Mouse (Mus musculus): ENCODE results near the gene Olfr1377. TPM values are rescaled to one million over a fixed set of nuclear protein-coding genes. Genes with fewer than 3 reads are reported as not detected.
A peak's percentile ranks its signal among the peaks of the same experiment; 100 is the strongest.
"Not testable (repeated sequence)": the region's sequence is repeated elsewhere in the genome, so short reads cannot be mapped to it uniquely, and the experiment has no call there.

Gene Olfr1377
- not detected for total RNA-seq (2021)
- long read RNA-seq: 0 reads

DNA sequence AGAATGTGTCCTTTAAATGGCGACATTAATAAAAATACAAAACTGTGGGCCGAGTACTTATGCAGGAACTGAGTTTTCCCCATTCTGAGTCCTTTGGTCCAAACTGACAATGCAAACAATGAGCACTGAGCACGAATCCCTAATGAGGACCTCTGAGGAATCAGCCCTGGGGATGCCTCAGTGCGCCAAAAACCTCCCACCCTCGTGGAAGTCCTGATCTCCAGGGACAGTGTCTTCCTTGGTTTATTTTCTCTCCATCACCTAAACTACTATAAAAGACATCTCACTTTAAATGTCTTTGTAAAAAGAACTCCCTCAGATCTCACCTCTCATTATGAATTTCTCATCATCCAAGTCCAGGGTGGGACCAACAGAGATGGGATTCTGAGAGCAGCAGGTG is at the start of gene Olfr1377:
Gene Olfr1377, plus strand, starts transcription at position 301 of the 400 bp plus-strand sequence.
- no peak for DNase-seq (ENCODE audit: low spot score in 2 of 2)

DNA sequence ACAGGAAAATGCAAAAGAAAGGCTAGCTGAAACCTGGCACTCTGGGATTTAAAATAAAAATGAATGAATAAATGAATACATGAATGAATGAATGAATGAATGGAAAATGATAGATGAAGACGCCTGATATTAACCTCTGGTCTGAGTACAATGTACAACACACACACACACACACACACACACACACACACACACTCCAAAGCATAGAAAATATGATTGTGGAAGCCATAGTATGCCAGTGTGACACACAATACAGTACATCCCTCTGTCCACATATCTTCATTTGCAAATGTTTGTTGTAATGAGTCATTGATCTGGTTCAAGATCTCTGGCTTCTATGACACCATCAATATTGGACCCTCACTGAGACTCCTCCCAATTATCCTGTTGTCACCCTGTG is 49.7 kb upstream of the Olfr1377 start:
- DNase-seq (ENCODE audit: low spot score in 2 of 2): no peak

DNA sequence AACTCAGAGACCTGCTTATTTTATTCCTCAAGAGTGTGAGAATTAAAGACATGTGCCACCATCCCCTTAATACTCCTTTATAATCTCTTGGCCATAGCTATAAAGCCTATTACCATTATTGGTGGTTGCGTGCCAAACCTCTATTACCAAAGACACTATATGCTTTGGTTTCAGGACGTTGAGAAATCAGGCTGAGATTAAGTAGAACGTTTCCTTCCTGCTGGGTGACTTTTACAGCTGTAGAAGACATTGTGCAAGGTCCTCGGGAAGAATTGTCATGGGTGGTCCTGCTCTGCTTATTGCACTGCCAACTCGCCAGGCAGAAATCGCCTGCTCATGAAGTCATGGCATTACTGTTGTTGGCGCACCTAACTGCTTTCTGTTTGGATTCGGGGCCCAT is 43.3 kb upstream of the Olfr1377 start:
- no peak for DNase-seq (ENCODE audit: low spot score in 2 of 2)

DNA sequence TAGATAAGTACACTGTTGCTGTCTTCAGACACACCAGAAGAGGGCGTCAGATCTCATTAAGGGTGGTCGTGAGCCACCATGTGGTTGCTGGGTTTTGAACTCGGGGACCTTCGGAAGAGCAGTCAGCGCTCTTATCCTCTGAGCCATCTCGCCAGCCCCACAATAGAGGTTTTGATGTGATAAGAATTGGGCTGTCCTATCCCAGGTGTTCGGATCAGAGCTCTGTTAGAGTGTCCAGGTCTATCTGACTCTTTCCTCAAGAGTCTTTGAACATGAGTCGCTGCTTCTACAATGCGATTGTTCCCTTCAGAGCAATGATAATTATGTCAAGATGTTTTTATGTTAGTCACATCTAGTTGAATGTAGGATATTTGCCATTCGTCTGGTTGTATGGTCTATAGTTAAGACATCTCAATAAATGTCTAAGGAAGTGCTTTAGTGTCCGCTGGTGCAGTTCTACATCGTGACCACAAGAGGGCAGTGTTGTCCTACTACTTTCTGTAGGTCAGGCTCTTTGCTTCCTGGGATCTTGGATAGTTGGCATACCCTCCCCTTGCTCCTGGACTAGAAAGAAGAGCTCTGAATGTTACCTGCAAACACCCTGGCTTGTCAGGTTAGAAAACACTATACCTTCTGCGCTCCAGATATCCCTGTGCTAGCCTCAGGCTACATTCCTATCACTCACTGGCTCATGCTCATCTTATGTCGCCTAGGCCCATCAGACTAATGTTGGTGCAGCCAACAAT is 42.0 kb upstream of the Olfr1377 start:
- DNase-seq (ENCODE audit: low spot score in 2 of 2): peak; percentile 27 to 30

DNA sequence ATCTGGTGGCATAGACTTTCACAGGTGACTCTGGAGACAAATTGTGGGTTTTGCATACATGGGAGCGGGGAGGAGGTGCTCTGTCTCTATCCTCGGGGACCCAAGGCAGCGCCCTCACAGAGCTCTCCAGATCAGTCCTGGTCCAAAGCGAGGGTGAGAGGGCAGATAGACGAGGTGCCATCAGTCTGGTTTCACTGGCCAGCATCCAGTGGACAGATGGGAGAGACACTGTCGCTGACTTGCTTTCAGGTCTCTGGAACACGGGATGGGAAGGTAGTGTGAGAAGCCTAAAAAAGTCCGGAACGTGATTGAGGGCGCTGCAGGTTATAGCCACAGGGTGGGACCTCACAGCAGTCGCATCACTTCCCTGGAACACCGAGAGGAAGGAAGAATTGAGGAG is 39.4 kb upstream of the Olfr1377 start:
- no peak for DNase-seq (ENCODE audit: low spot score in 2 of 2)

DNA sequence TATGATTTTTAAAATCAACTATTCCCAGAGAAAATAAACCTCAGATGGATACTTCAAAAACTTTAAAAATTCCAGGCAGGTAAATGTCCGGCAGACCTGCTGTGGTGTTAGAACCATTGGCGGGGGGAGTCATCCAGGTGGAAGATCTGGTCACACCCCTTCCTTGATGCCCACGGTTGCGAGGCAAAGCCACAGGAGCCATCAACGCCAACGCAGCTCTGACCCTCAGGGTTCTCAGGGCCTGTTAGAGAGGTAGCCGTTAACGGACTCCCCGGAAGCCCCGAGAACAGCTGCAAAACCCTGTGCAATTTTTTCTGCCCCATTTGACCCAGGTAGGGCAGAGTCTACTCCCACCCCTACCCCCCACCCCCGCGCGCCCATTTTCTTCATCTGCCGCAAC is 38.3 kb upstream of the Olfr1377 start, which contains the start of gene 4933414I15Rik:
Gene 4933414I15Rik, minus strand, starts transcription at position 260 of the 400 bp plus-strand sequence.
- no peak for DNase-seq (ENCODE audit: low spot score in 2 of 2)

DNA sequence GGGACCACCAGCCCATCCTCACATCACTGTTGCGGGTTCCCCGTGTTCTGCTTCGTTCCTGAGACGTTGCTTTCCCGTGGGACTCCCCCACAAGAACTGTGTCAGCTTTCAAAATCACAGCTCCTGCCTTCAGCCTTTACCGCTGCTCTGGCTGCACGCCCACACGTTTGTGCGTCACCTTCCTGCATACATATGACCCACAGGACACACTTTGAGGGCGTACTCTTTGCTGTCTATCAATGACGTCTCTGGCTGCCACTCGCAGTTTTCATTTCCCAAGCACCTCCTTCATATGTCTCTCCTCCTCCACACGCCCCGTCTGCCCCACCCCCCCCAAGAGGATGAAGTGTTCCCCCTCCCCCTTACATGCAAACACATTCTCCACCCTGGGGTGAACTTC is 29.5 kb upstream of the Olfr1377 start:
- DNase-seq (ENCODE audit: low spot score in 2 of 2): no peak

DNA sequence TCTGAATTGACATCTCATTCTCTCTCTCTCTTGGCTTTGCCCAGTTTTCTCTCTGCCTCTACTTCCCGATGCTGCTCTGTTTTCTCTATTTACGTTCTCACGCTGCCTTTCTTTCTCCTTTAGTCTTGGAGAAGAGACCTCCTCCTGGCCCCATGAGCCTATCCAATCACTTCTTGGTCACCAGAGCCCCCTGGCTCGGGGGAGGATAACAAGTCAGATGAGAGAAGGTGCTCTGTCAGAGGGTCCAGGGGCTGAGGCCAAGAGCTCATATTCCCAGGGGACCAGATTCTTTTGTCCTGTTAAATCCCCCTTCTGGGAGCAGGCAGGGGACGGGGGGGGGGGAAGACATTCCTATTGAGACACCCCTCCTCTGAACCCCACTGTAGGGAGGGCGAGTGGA is 28.1 kb upstream of the Olfr1377 start, which contains the start of gene Prop1:
Gene Prop1, minus strand, starts transcription at position 101 of the 400 bp plus-strand sequence.
- no peak for DNase-seq (ENCODE audit: low spot score in 2 of 2)

DNA sequence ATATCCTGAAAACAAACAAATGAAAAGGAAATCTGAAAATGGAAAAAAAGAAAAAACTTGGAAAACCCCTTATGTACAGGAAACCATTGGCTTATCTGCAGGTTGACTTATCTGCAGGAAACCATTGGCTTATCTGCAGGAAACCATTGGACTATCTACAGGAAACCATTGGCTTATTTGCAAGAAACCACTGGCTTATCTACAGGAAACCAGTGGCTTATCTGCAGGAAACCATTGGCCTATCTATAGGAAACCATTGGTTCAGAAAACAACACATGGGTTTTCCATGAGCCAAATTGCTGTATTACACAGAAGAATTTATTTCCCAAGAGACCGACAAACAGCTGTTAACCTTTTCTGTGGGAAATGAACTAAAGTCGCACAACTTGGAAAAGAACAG is 16.9 kb upstream of the Olfr1377 start:
- no peak for DNase-seq (ENCODE audit: low spot score in 2 of 2)

DNA sequence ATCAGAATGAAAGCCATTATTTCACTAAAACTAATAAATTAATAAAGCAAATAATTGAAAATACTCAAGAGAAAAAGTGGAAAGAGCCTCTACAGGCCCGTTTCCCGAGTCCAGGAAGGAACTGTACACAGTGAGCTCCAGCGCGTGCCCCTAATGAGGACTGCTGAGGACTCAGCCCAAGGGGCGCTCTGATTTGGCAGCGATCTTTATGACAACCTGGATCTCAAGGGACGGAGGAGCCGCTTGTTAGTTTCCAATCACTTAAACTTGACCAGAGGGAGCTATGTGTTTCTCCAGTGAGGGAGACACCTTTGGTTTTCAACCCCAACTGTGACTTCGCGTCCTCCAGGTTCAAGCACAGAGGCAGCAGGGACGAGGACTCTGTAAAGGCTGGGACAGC is 15.5 kb upstream of the Olfr1377 start, which contains the start of gene Olfr1378:
Gene Olfr1378, plus strand, starts transcription at position 301 of the 400 bp plus-strand sequence.
- DNase-seq (ENCODE audit: low spot score in 2 of 2): no peak

DNA sequence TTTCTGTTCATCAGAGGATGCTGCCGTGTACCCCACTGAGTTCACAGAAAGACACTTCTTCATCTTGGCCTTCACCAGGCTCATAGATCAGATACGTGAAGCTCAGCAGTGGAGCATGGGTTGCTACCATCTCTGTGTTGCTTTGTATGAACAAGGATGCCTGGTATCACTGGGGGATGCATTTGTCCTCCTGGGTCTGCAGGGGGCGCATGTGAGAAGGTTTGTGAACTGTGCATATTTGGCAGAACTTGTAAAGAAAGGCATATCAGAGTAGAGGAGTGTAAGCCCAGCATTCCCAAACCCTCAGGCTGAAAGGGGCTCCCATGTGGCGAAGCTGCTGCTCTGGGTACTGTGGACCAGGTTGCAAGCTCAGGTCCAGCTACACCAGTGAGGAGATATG is 4.6 kb upstream of the Olfr1377 start:
- DNase-seq (ENCODE audit: low spot score in 2 of 2): no peak

DNA sequence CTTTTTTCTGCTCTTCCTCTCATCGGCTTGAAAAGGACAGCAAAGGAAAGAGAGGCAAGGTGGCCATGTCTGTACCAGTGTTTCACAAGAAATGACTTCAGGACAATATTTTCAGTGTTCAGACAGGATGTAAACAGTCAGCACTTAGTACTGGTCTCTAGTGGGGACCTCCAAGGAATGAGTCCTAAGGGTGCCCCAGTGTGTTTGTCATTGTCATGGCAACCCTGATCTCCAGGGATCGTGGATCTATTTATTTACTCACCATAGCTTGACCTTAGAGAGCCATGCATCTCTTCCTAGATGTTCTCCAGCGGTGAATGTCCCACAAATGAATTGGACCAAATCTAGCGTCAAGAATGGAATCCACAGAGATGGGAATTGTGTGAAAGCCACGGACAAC is 21.5 kb downstream of the Olfr1377 start, which contains the start of gene Olfr51:
Gene Olfr51, plus strand, starts transcription at position 301 of the 400 bp plus-strand sequence.
- DNase-seq (ENCODE audit: low spot score in 2 of 2): no peak

DNA sequence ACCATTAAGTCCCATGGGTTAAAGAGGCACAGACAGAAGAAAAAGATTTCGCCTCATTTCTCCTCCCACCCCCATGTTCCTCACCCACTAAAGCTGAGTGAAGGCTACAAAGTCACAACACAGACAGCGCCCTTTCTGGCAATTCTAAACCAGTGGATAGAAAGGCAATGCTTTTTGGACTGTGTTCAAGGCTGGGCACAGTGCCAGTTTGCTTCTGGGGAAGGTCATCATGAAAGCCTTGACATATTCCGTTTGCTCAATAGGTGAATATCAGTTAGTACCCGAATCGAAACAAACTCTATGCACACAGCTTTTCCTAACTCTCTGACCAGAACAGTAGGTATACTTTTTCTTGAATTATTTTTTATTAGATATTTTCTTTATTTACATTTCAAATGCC is 30.1 kb downstream of the Olfr1377 start:
- DNase-seq (ENCODE audit: low spot score in 2 of 2): no peak

DNA sequence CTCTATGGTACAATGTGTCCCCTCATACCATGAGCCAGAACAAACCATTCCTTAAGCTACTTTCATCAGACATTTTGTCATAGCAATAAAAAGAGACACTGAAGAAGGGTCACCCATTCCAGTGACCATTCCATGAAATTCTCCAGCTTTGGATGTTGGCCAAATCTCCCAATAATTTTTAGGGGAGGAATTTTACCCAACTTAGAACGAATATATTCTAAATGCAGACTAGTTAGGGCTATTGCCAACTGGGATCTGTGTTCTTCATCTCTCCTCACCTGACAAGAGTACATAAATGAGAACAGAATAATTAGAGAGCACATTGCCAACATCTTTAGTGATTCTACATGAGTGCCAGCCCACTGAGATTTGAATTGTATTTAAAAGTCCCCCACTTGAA is 32.2 kb downstream of the Olfr1377 start, which contains the start of gene Olfr54:
Gene Olfr54, plus strand, starts transcription at position 301 of the 400 bp plus-strand sequence.
- no peak for DNase-seq (ENCODE audit: low spot score in 2 of 2)

DNA sequence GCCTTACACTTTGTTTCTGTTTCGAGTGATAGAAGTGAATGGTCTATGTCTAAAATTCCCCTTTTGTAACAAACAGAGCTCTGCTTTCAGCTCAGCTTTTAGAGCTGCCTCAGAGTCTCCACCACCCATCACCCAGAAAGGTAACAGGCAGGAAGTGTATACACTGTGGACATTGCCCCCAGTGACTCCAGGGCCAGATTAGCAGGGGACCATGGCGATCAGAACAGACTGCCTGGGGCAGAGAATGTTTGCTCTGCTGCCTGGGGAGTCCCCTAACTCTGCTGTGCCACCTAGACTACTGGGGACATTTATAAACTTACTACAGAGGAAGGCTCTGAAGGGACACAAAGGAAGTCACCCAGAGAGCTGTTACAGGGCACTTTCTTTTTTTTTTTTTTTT is 34.6 kb downstream of the Olfr1377 start:
- DNase-seq (ENCODE audit: low spot score in 2 of 2): no peak

DNA sequence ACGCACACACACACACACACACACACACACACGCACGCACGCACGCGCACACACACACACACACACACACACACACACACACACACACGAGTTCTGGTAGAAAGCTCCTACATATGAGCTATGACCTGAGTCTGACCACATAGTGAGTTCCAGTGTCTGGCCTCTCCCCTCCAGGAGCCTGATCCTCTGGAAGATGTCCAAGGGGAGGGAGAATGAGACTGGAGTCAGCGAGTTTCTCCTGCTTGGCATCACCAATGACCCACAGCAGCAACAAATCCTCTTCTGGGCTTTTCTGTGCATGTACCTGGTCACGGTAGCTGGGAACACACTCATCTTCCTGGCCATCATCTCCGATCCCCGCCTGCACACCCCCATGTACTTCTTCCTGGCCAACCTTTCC is 45.0 kb downstream of the Olfr1377 start:
- DNase-seq (ENCODE audit: low spot score in 2 of 2): not testable (repeated sequence)

DNA sequence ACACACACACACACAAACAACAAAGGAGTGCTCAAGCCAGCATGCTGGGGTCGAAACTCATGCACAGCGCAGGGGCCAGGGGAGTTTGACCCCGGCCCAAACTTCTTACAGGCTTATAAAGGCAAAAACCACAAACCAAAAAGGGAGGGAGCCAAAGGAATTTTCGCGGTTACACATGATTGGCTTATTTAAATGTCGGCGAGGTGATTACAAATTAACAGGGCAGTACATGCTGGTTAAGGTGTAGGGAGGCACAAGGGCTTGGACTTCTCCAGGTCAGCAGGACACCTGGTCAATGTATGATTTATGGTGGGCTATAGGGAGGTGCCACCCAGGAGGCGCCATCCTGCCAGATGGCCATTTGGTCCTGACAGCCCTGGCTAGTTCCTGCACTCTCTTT is 47.6 kb downstream of the Olfr1377 start:
- not testable (repeated sequence) for DNase-seq (ENCODE audit: low spot score in 2 of 2)

DNA sequence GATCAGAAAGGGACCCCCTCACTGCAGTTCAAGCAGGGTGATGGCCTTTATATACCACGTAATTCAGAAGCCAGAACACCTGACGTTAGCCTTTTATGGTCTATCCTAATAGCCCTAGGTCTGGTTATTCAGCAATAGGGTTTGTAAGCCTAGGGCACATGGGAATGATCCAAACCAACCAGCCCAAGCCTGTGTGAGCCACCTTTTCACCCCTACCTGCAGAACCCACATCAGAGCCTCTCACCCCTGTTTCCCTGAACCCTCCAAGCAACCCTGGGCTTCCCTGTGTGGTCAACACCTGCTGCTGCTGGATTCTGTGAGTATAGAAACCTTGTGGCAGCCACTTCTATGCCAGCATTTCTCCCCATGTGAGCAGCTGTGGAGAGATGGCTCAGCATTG is 48.5 kb downstream of the Olfr1377 start:
- DNase-seq (ENCODE audit: low spot score in 2 of 2): no peak

DNA sequence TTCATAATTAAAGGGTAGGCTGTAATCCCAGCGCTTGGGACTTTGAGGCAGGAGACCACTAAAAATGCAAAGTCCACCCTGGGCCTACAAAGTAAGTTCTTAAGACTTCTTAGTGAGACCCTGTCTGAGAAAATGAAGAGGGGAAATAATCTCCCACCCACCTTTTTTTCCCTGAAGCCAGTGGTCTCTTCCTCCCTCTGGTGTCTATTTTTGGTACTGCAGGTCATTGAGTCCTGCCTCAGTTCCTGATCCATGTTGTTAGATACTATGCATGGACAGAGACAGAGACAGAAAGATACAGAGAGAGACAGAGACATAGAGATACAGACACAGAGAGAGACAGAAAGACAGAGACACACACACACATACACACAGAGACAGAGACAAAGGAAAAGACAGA is 51.1 kb downstream of the Olfr1377 start:
- peak; percentile 28 to 38 for DNase-seq (ENCODE audit: low spot score in 2 of 2)

DNA sequence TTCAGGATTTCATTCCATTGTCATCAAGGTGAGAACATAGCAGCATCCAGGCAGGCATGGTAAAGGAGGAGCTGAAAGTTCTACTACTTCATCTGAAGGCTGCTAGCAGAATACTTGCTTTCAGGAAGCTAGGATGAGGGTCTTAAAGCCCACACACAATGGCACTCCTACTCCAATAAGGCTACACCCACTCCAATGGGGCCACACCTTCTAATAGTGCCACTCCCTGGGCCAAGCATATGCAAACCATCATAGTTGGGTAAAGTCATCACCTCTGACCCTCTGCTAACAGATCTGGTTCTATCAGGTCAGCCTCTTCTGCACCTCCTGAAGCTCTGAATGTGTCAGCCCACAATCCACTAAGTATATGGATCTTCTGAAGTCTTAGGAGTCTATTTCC is 52.4 kb downstream of the Olfr1377 start:
- DNase-seq (ENCODE audit: low spot score in 2 of 2): not testable (repeated sequence)

DNA sequence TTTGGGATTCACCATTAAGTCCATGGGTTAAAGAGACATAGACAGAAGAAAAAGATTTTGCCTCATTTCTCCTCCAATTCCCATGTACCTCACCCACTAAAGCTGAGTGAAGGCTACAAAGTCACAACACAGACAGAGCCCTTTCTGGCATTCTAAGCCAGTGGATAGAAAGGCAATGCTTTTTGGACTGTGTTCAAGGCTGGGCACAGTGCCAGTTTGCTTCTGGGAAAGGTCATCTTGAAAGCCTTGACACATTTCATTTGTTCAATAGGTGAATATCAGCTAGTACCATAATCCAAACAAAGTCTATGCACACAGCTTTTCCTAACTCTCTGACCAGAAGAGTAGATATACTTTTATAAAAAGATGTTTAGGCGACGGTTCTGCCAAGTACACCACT is 54.2 kb downstream of the Olfr1377 start:
- DNase-seq (ENCODE audit: low spot score in 2 of 2): no peak
